In the genomic region with DNA sequence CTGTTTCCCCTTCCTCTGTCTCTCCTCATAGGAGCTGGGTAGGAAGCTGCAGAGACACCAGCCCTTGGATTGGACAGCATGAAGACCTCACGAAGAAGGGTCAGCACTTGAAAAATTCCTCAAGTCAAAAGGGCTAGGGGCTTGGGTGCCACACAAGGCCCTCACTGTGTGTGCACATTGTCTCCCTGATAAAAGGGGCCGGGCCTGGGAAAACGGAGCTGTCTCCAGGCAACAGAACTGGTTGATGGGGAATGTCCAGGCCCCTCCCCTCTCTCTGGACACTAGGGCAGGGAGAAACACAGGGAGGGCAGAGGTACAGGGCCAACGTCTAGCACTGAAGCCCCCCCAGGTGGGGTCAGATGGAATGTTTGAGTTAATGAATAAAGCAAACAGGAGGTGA, we compare ENCODE assay signal across 9 mouse cellular contexts. TPM values are rescaled to one million over a fixed set of nuclear protein-coding genes. Genes with fewer than 3 reads are reported as not detected.
A peak's percentile ranks its signal among the peaks of the same experiment; 100 is the strongest.
DNase-seq lines count a peak whose midpoint lies in the region; ATAC-seq and TF ChIP-seq lines count a peak whose summit lies in the region.
"Had no signal": no experiment of that assay in that cellular context is flagged by ENCODE, and none has a peak within 500 bp of the region (broad histone marks: within the 10 kb centered on the region; RNA-seq: fewer than 3 reads in every experiment).

No protein-coding gene starts in this region.

- H3K4me1 ChIP-seq in embryonic facial prominence, embryonic 10.5 days: peaks cover 19% of the 10 kb centered on the region
- H3K4me1 ChIP-seq in hindbrain, postnatal 0 days (ENCODE audit: insufficient read depth, low read length): peaks cover 6% of the 10 kb centered on the region; the same call in 1 of the 2 replicates
- H3K4me1 ChIP-seq in neural tube, embryonic 12.5 days: peaks cover 12% of the 10 kb centered on the region
- H3K4me1 ChIP-seq: embryonic facial prominence, embryonic 15.5 days had no signal

- DNase-seq in kidney, postnatal 10 days: peak; percentile 18
- DNase-seq in kidney, postnatal 4 days: no peak
- DNase-seq in embryonic facial prominence, embryonic 10.5 days (ENCODE audit: low spot score): peak; percentile 49
- DNase-seq in hindbrain, postnatal 0 days (ENCODE audit: low spot score): peak; percentile 68
- DNase-seq in heart, postnatal 14 days: no peak
- DNase-seq in adrenal gland, postnatal 10 days: no peak

- H3K9ac ChIP-seq in hindbrain, postnatal 0 days (replicated peaks; ENCODE audit: low read length): no peak overlapping the region
- no peak overlapping the region for H3K9ac ChIP-seq in neural tube, embryonic 12.5 days
- H3K9ac ChIP-seq: embryonic facial prominence, embryonic 15.5 days had no signal

- no peak overlapping the region for H3K4me2 ChIP-seq in hindbrain, postnatal 0 days (ENCODE audit: low read depth, low read length)
- no peak overlapping the region for H3K4me2 ChIP-seq in neural tube, embryonic 12.5 days (replicated peaks)
- H3K4me2 ChIP-seq: embryonic facial prominence, embryonic 15.5 days had no signal

- intact Hi-C loops in heart, postnatal 14 days (cut with DNase I): no loop called here

- no peak for TF ChIP-seq CTCF in hindbrain, postnatal 0 days (IDR thresholded peaks at IDR 0.05; ENCODE audit: low read depth)

- peaks cover 7% of the 10 kb centered on the region; the same call in 1 of the 2 replicates for H3K27me3 ChIP-seq in embryonic facial prominence, embryonic 10.5 days (replicated peaks; ENCODE audit: low read depth, poor library complexity, severe bottlenecking)
- no peaks in the 10 kb centered on the region for H3K27me3 ChIP-seq in hindbrain, postnatal 0 days (ENCODE audit: insufficient read depth, low read length)
- H3K27me3 ChIP-seq in neural tube, embryonic 12.5 days (replicated peaks): no peaks in the 10 kb centered on the region
- H3K27me3 ChIP-seq: embryonic facial prominence, embryonic 15.5 days had no signal

- H3K4me3 ChIP-seq in embryonic facial prominence, embryonic 10.5 days: no peak overlapping the region
- no peak overlapping the region for H3K4me3 ChIP-seq in hindbrain, postnatal 0 days (ENCODE audit: low read length)
- no peak overlapping the region for H3K4me3 ChIP-seq in neural tube, embryonic 12.5 days
- H3K4me3 ChIP-seq: embryonic facial prominence, embryonic 15.5 days had no signal

- no peaks in the 10 kb centered on the region for H3K9me3 ChIP-seq in embryonic facial prominence, embryonic 10.5 days
- no peaks in the 10 kb centered on the region for H3K9me3 ChIP-seq in hindbrain, postnatal 0 days (ENCODE audit: low read length)
- H3K9me3 ChIP-seq in neural tube, embryonic 12.5 days: no peaks in the 10 kb centered on the region
- H3K9me3 ChIP-seq: embryonic facial prominence, embryonic 15.5 days had no signal

- H3K27ac ChIP-seq in embryonic facial prominence, embryonic 10.5 days (replicated peaks): no peak overlapping the region; the same call in 1 of the 2 replicates
- H3K27ac ChIP-seq in hindbrain, postnatal 0 days: peak overlapping the region; percentile 84
- no peak overlapping the region for H3K27ac ChIP-seq in neural tube, embryonic 12.5 days
- H3K27ac ChIP-seq: embryonic facial prominence, embryonic 15.5 days had no signal

- 18% methylated on average over 4 of the region's 4 CpGs for WGBS in embryonic facial prominence, embryonic 10.5 days
- 12% methylated on average over 4 of the region's 4 CpGs for WGBS in hindbrain, postnatal 0 days
- WGBS in neural tube, embryonic 12.5 days: 11% methylated on average over 4 of the region's 4 CpGs

- peak; percentile 87 for ATAC-seq in hindbrain, postnatal 0 days
- ATAC-seq in neural tube, embryonic 12.5 days (ENCODE audit: low FRiP score, low read depth): peak; percentile 71
- no peak for ATAC-seq in CD4-positive, CD25-positive, alpha-beta regulatory T cell, adult 4 months

- no peaks in the 10 kb centered on the region for H3K36me3 ChIP-seq in embryonic facial prominence, embryonic 10.5 days (replicated peaks)
- H3K36me3 ChIP-seq in hindbrain, postnatal 0 days (ENCODE audit: insufficient read depth, low read length): no peaks in the 10 kb centered on the region
- no peaks in the 10 kb centered on the region for H3K36me3 ChIP-seq in neural tube, embryonic 12.5 days
- H3K36me3 ChIP-seq: embryonic facial prominence, embryonic 15.5 days had no signal

RNA-seq across cellular contexts. Expression of gene Syn3, which starts 41.5 kb away (rescaled TPM):
- 2.5 and 3.3 TPM in 2 replicates for polyA plus RNA-seq in embryonic facial prominence, embryonic 10.5 days (2016; fragmentation: Nextera tagmentation; extraction: Ambion mirVana)
- total RNA-seq in hindbrain, postnatal 0 days (2014; rRNA removed): 64.7 and 67.4 TPM in 2 replicates
- 15.1 and 18.3 TPM in 2 replicates for polyA plus RNA-seq in hindbrain, postnatal 0 days (2015; fragmentation: Nextera tagmentation; extraction: Ambion mirVana)
- 6.8 and 7.9 TPM in 2 replicates for polyA plus RNA-seq in neural tube, embryonic 12.5 days (2016; fragmentation: Nextera tagmentation; extraction: Ambion mirVana)
- under 1 TPM in 1 of 2 experiments, not detected in 1; 0.22 TPM for polyA plus RNA-seq in CD4-positive, CD25-positive, alpha-beta regulatory T cell, adult 4 months (2017; shearing (Covaris generic))
- total RNA-seq in heart, postnatal 14 days (2021): under 1 TPM; 0.32 to 0.36 TPM
- total RNA-seq in adrenal gland, postnatal 10 days (2021): 1 to 10 TPM; 2.9 to 3.8 TPM

Comparison
In these comparisons a context has a peak if more than half of its experiments do, and no peak if none do; other contexts are left out.
1. DNase-seq: peak in kidney, postnatal 10 days (single experiment), embryonic facial prominence, embryonic 10.5 days (single experiment) and hindbrain, postnatal 0 days (single experiment); none in kidney, postnatal 4 days (0 of 2), heart, postnatal 14 days (0 of 2) and adrenal gland, postnatal 10 days (single experiment).